8 mouse cellular contexts compared by ENCODE assay signal in genomic region chr5:129018782-129019489, GRCm38 (mm10). TPM values are rescaled to one million over a fixed set of nuclear protein-coding genes. Genes with fewer than 3 reads are reported as not detected.
DNase-seq lines count a peak whose midpoint lies in the region; ATAC-seq and TF ChIP-seq lines count a peak whose summit lies in the region.

No protein-coding gene starts in this region.

- DNase-seq in kidney, postnatal 10 days, result no peak
- no peak for DNase-seq in layer of hippocampus, adult 8-10 months (ENCODE audit: low spot score in 2 of 2)
- DNase-seq in adrenal gland, adult 8-10 months, result no peak
- DNase-seq in ovary, adult 18-20 months (ENCODE audit: low spot score), result no peak

- peak overlapping the region; percentile 42 for H3K4me2 ChIP-seq in kidney, embryonic 14.5 days (replicated peaks; ENCODE audit: low read depth, low read length)
- peak overlapping the region; percentile 68 for H3K4me2 ChIP-seq in hindbrain, embryonic 12.5 days (replicated peaks)
- peak overlapping the region; percentile 53 for H3K4me2 ChIP-seq in midbrain, embryonic 12.5 days (replicated peaks)

- no peaks in the 10 kb centered on the region for H3K9me3 ChIP-seq in kidney, embryonic 14.5 days (ENCODE audit: control insufficient read depth, low read length)
- no peaks in the 10 kb centered on the region for H3K9me3 ChIP-seq in hindbrain, embryonic 12.5 days (replicated peaks)
- H3K9me3 ChIP-seq in midbrain, embryonic 12.5 days, result no peaks in the 10 kb centered on the region

- peak overlapping the region; percentile 96 for H3K27ac ChIP-seq in kidney, embryonic 14.5 days (ENCODE audit: low read depth, low read length)
- peak overlapping the region; percentile 92 for H3K27ac ChIP-seq in bone marrow macrophage, adult 2 months (ENCODE audit: insufficient read depth, low read depth, low read length)
- H3K27ac ChIP-seq in hindbrain, embryonic 12.5 days, result peak overlapping the region; percentile 99
- peak overlapping the region; percentile 97 for H3K27ac ChIP-seq in midbrain, embryonic 12.5 days (replicated peaks)

- no peaks in the 10 kb centered on the region for H3K27me3 ChIP-seq in kidney, embryonic 14.5 days (ENCODE audit: control insufficient read depth, insufficient read depth, low read length)
- no peaks in the 10 kb centered on the region for H3K27me3 ChIP-seq in hindbrain, embryonic 12.5 days
- no peaks in the 10 kb centered on the region for H3K27me3 ChIP-seq in midbrain, embryonic 12.5 days

- H3K4me3 ChIP-seq in kidney, embryonic 14.5 days (ENCODE audit: low read length), result peak overlapping the region; percentile 93
- peak overlapping the region; percentile 78 for H3K4me3 ChIP-seq in bone marrow macrophage, adult 2 months (ENCODE audit: insufficient read depth, low read length)
- peak overlapping the region; percentile 95 for H3K4me3 ChIP-seq in hindbrain, embryonic 12.5 days
- H3K4me3 ChIP-seq in midbrain, embryonic 12.5 days, result peak overlapping the region; percentile 94

- H3K36me3 ChIP-seq in kidney, embryonic 14.5 days (ENCODE audit: control insufficient read depth, insufficient read depth, low read length), result peaks cover 19% of the 10 kb centered on the region
- peaks cover 9% of the 10 kb centered on the region for H3K36me3 ChIP-seq in hindbrain, embryonic 12.5 days
- H3K36me3 ChIP-seq in midbrain, embryonic 12.5 days, result peaks cover 10% of the 10 kb centered on the region

- ATAC-seq in kidney, embryonic 14.5 days (ENCODE audit: low FRiP score, low TSS enrichment), result no peak
- ATAC-seq in hindbrain, embryonic 12.5 days (ENCODE audit: low FRiP score), result peak; percentile 39
- ATAC-seq in midbrain, embryonic 12.5 days (ENCODE audit: low FRiP score, low read depth), result peak; percentile 14; the same call in 1 of the 2 replicates

- no peak for TF ChIP-seq POLR2A in bone marrow macrophage, adult 2 months (IDR thresholded peaks at IDR 0.05; ENCODE audit: borderline replicate concordance, low read depth, low read length)

- WGBS in kidney, embryonic 14.5 days, result 87% methylated on average over 13 of the region's 13 CpGs
- 85% methylated on average over 13 of the region's 13 CpGs for WGBS in hindbrain, embryonic 12.5 days
- 86% methylated on average over 13 of the region's 13 CpGs for WGBS in midbrain, embryonic 12.5 days

- TF ChIP-seq CTCF in bone marrow macrophage, adult 2 months (IDR thresholded peaks at IDR 0.05; ENCODE audit: low read depth, low read length), result no peak

- H3K4me1 ChIP-seq in kidney, embryonic 14.5 days (ENCODE audit: control insufficient read depth, insufficient read depth, low read length), result no peaks in the 10 kb centered on the region
- H3K4me1 ChIP-seq in bone marrow macrophage, adult 2 months (ENCODE audit: control insufficient read depth, insufficient read depth, low read length), result peaks cover 3% of the 10 kb centered on the region; the same call in 1 of the 2 replicates
- H3K4me1 ChIP-seq in hindbrain, embryonic 12.5 days, result peaks cover 8% of the 10 kb centered on the region
- H3K4me1 ChIP-seq in midbrain, embryonic 12.5 days, result peaks cover 19% of the 10 kb centered on the region

- peak overlapping the region; percentile 82 for H3K9ac ChIP-seq in kidney, embryonic 14.5 days (ENCODE audit: low read depth, low read length)
- H3K9ac ChIP-seq in hindbrain, embryonic 12.5 days, result peak overlapping the region; percentile 85
- H3K9ac ChIP-seq in midbrain, embryonic 12.5 days (replicated peaks), result peak overlapping the region; percentile 63

RNA-seq across cellular contexts. Expression of gene Ran, which starts 0.9 kb away (rescaled TPM):
- 768 and 779 TPM in 2 replicates for polyA plus RNA-seq in kidney, embryonic 14.5 days (2014; fragmentation: Nextera tagmentation; extraction: Ambion mirVana)
- 94.1 and 102 TPM in 2 replicates for polyA plus RNA-seq in bone marrow macrophage, adult 2 months (2012; ENCODE audit: insufficient read depth, insufficient read length, missing spikeins)
- 542 and 547 TPM in 2 replicates for polyA plus RNA-seq in hindbrain, embryonic 12.5 days (2016; fragmentation: Nextera tagmentation; extraction: Ambion mirVana)
- 711 and 712 TPM in 2 replicates for polyA plus RNA-seq in midbrain, embryonic 12.5 days (2016; fragmentation: Nextera tagmentation; extraction: Ambion mirVana)
- total RNA-seq in layer of hippocampus, adult 8-10 months (2022), result 100 to 1,000 TPM; 159 to 183 (median 167) TPM
- total RNA-seq in adrenal gland, adult 8-10 months (2022), result 100 to 1,000 TPM; 137 to 213 (median 176) TPM

RNA-seq across cellular contexts. Expression of gene Stx2, which starts 10.6 kb away (rescaled TPM):
- 18.1 and 29.5 TPM in 2 replicates for polyA plus RNA-seq in kidney, embryonic 14.5 days (2014; fragmentation: Nextera tagmentation; extraction: Ambion mirVana)
- 106 and 112 TPM in 2 replicates for polyA plus RNA-seq in bone marrow macrophage, adult 2 months (2012; ENCODE audit: insufficient read depth, insufficient read length, missing spikeins)
- 30.8 and 32.7 TPM in 2 replicates for polyA plus RNA-seq in hindbrain, embryonic 12.5 days (2016; fragmentation: Nextera tagmentation; extraction: Ambion mirVana)
- 25.5 and 26.0 TPM in 2 replicates for polyA plus RNA-seq in midbrain, embryonic 12.5 days (2016; fragmentation: Nextera tagmentation; extraction: Ambion mirVana)
- 10 to 100 TPM; 28.6 to 39.2 (median 33.4) TPM for total RNA-seq in layer of hippocampus, adult 8-10 months (2022)
- total RNA-seq in adrenal gland, adult 8-10 months (2022), result 10 to 100 TPM; 24.9 to 32.9 (median 26.9) TPM
